Mouse (Mus musculus) intestine, postnatal 0 days (tissue): Measurements from ENCODE around the gene Mrrf. TPM values are rescaled to one million over a fixed set of nuclear protein-coding genes. Genes with fewer than 3 reads are reported as not detected.

Source experiments
- ATAC-seq: fragments of 200-750 bp; cut with Nextera tagmentation; 2 replicates; pipeline ENCODE4 v1.8.0; 2017; ENCODE audit warnings: mild to moderate bottlenecking, moderate TSS enrichment, moderate library complexity
- H3K27ac ChIP-seq: fragments of 300-500 bp; sonication (generic); 2 replicates; pipeline ENCODE4 v1.5.1; 2014; ENCODE audit warnings: mild to moderate bottlenecking, low read depth, low read length, moderate library complexity
- H3K27me3 ChIP-seq: fragments of 300-500 bp; sonication (generic); replicated peaks from 2 replicates; pipeline ENCODE4 v1.6.1; 2014; ENCODE audit warnings: low read length, mixed read lengths; ENCODE audit not compliant: control insufficient read depth, insufficient read depth
- H3K36me3 ChIP-seq: fragments of 300-500 bp; sonication (generic); 2 replicates; pipeline ENCODE4 v1.6.1; 2014; ENCODE audit warnings: mild to moderate bottlenecking, moderate library complexity; ENCODE audit not compliant: control insufficient read depth, insufficient read depth
- H3K4me1 ChIP-seq: fragments of 300-500 bp; sonication (generic); replicated peaks from 2 replicates; pipeline ENCODE4 v1.6.1; 2014; ENCODE audit warnings: antibody characterized with exemption, low read length, mixed read lengths; ENCODE audit not compliant: control insufficient read depth, insufficient read depth
- H3K4me2 ChIP-seq: fragments of 300-500 bp; sonication (generic); replicated peaks from 2 replicates; pipeline ENCODE4 v1.6.1; 2014; ENCODE audit warnings: low read depth, mild to moderate bottlenecking, moderate library complexity
- H3K4me3 ChIP-seq: fragments of 300-500 bp; sonication (generic); 2 replicates; pipeline ENCODE4 v1.5.1; 2014; ENCODE audit warnings: low read depth, low read length
- H3K9ac ChIP-seq: fragments of 300-500 bp; sonication (generic); 2 replicates; pipeline ENCODE4 v1.6.1; 2014; ENCODE audit warnings: mild to moderate bottlenecking, low read depth, low read length
- H3K9me3 ChIP-seq: fragments of 300-500 bp; sonication (generic); 2 replicates; pipeline ENCODE4 v1.6.1; 2016; ENCODE audit warnings: mixed run types; ENCODE audit not compliant: control insufficient read depth
- CTCF ChIP-seq: sonication (generic); IDR thresholded peaks from 2 replicates; pipeline ENCODE4 v1.5.1; 2016; ENCODE audit warnings: low read depth, mild to moderate bottlenecking, control low read depth, antibody characterized with exemption, moderate library complexity
- WGBS: fragments of 180-500 bp; shearing (Covaris S2); extraction: QIAGEN DNeasy Blood & Tissue Kit; methylation state at CpG from one replicate; pipeline ENCODE4 v1.1.7; 2014; 5-methylcytosine and 5-hydroxymethylcytosine counted together
- polyA plus RNA-seq: library from polyadenylated mRNA; unstranded; fragments of >200 nt; fragmentation: Nextera tagmentation; extraction: Ambion mirVana; gene quantifications from 2 replicates; pipeline ENCODE4 v1.2.1, GENCODE M21; 2015

Gene Mrrf
- polyA plus RNA-seq, 1 experiment from 2014 or later: 20.4 TPM

DNA sequence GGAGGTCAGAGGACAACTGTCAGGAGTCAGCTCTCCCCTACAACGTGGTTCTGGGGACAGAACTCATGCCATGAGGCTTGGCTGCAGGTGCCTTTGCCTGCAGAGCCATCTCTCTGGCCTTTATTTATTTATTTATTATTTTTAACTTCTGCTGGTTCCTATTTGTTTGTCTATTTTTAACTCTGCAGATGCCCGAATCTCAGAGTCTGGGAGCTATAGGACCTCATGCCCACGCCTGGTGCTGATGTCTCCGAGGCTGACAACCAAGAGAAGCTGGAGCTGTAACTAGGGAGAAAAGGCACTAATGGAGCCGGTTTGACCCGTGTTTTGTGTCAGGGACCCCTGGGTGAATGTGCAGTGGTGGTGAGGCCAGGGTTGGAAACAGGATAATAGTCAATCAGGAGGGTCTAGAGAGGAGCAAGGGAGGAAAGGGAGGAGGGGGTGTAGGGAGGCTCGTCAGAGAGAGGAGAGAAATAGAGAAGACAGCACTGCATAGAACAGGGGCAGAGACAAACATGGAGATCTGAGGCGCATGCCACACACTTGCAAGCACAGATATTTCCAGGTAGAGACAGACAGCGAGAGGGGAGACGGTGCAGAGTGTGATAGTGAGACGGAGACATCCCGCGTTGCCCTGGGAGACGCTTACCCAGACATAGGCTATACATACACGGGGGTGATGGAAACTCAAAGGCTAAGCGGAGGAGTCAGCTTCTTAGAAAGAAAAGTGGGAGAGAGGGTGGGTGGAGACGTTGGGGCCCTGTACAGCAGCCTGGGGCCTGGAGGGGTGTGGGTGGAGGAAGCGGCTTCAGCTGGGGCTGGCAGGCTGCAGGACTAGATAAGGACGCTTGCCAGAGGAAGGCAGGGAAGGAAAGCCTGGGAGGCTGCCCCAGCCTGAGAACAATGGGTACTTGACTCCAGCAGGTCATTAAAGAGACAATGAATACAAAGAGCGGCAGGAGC lies 62.0 kb downstream of the Mrrf start:
- Histone ChIP-seq H3K9me3 (no peaks in the 10 kb centered on the region), H3K9ac (no peak overlapping the region), H3K27ac (no peak overlapping the region), H3K36me3 (no peaks in the 10 kb centered on the region), H3K4me2 (no peak overlapping the region; the same call in 1 of the 2 replicates), H3K4me3 (no peak overlapping the region), H3K27me3 (peaks cover 30% of the 10 kb centered on the region; the same call in 1 of the 2 replicates), H3K4me1 (0 out of 2 replicates have a peak, but pooled peaks cover 2% of the 10 kb centered on the region)
- peak; percentile 28; the same call in 1 of the 2 replicates for ATAC-seq
- TF ChIP-seq CTCF: no peak
- WGBS: 24% methylated on average over 20 of the region's 20 CpGs

GRCm38 (mm10) chr2:36198882-36199262 lies 62.7 kb downstream of the Mrrf start:
- H3K4me2 ChIP-seq: no peak overlapping the region; the same call in 1 of the 2 replicates
- H3K9me3 ChIP-seq: no peaks in the 10 kb centered on the region
- TF ChIP-seq CTCF: no peak
- peaks cover 37% of the 10 kb centered on the region for H3K27me3 ChIP-seq
- H3K36me3 ChIP-seq: no peaks in the 10 kb centered on the region
- 0 out of 2 replicates have a peak, but pooled peaks cover 6% of the 10 kb centered on the region for H3K4me1 ChIP-seq
- WGBS: 29% methylated on average over 3 of the region's 3 CpGs
- no peak for ATAC-seq
- H3K27ac ChIP-seq: no peak overlapping the region
- H3K4me3 ChIP-seq: no peak overlapping the region
- no peak overlapping the region for H3K9ac ChIP-seq

DNA sequence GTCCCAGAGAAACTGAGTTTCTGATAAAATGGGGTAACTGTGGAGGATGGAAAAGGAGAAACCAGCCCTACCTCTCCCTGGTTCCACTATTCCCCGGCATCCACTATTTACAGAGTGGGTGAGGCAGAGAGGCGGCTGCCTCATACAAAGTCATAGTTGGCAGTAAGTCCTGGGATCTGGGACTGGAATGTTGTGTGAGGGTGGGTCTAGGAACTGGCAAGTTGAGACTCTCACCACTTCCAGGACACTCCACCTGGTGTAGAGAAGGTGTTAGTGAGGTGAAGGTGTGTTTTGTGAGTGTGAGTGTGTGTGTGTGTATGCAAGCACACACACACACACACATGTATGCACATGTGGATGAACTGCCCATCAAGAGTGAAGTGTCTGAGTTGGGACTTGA lies 64.6 kb downstream of the Mrrf start:
- Histone ChIP-seq H3K9me3 (no peaks in the 10 kb centered on the region), H3K27me3 (peaks cover 37% of the 10 kb centered on the region), H3K36me3 (no peaks in the 10 kb centered on the region), H3K9ac (no peak overlapping the region), H3K4me2 (no peak overlapping the region), H3K4me1 (0 out of 2 replicates have a peak, but pooled peaks cover 6% of the 10 kb centered on the region), H3K4me3 (no peak overlapping the region), H3K27ac (no peak overlapping the region)
- ATAC-seq: no peak
- no peak for TF ChIP-seq CTCF
- WGBS: 62% methylated on average over 2 of the region's 2 CpGs

GRCm38 (mm10) chr2:36201756-36202610 lies 65.8 kb downstream of the Mrrf start:
- Histone ChIP-seq H3K9me3 (no peaks in the 10 kb centered on the region), H3K9ac (no peak overlapping the region), H3K36me3 (no peaks in the 10 kb centered on the region), H3K27ac (no peak overlapping the region), H3K4me2 (peak overlapping the region; percentile 27; the same call in 1 of the 2 replicates), H3K4me1 (0 out of 2 replicates have a peak, but pooled peaks cover 6% of the 10 kb centered on the region), H3K27me3 (peaks cover 37% of the 10 kb centered on the region), H3K4me3 (0 out of 2 replicates have a peak overlapping the region, but pooled peaks have one; percentile 40)
- ATAC-seq: no peak
- 33% methylated on average over 18 of the region's 18 CpGs for WGBS
- TF ChIP-seq CTCF: no peak

DNA sequence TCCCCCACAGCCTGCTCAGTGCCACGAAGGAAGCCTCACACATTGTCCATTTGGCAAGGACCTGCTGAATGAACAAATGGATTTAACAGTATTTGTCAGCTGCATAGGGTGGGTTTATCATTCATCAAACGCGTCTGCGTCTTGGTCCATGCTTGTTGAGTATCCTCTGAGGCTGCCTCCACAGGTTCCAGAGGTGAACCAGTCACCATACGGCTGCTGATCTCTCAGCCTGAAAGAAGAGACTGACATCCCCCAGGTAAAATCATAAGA lies 66.4 kb downstream of the Mrrf start:
- ATAC-seq: no peak
- Histone ChIP-seq H3K36me3 (no peaks in the 10 kb centered on the region), H3K27me3 (peaks cover 37% of the 10 kb centered on the region), H3K4me1 (0 out of 2 replicates have a peak, but pooled peaks cover 6% of the 10 kb centered on the region), H3K4me2 (peak overlapping the region; percentile 69; the same call in 1 of the 2 replicates), H3K9me3 (no peaks in the 10 kb centered on the region), H3K4me3 (peak overlapping the region; percentile 40), H3K27ac (no peak overlapping the region), H3K9ac (no peak overlapping the region)
- no peak for TF ChIP-seq CTCF
- 14% methylated on average over 5 of the region's 5 CpGs for WGBS
